Mouse (Mus musculus): ENCODE results near the gene Nrgn.

GRCm38 (mm10) chr9:37536851-37537250 lies 15.9 kb downstream of the Nrgn start:
- TF ChIP-seq CTCF (IDR thresholded peaks at IDR 0.05; ENCODE audit: extremely low read depth, insufficient read length, insufficient replicate concordance, low read depth, low read length) (no peak), POLR2A (IDR thresholded peaks at IDR 0.05; ENCODE audit: low read depth, low read length) (no peak)

All from small intestine, adult 2 months (tissue).